Mouse (Mus musculus) colon, adult 2 months (tissue): ENCODE data around the gene C1rl. TPM values are rescaled to one million over a fixed set of nuclear protein-coding genes. Genes with fewer than 3 reads are reported as not detected.

Source experiments
- polyA plus RNA-seq: library from polyadenylated mRNA; depleted of rRNA; stranded (reverse); fragments of >200 nt; gene quantifications from 2 replicates; pipeline ENCODE4 v1.2.3, GENCODE M21; 2012; rRNA removed

The C1rl gene
- polyA plus RNA-seq = 0.87 and 1.7 TPM in 2 replicates

GRCm38 (mm10) chr6:124492842-124493561 is at the start of gene C1rl:
Gene C1rl (plus strand): TSS chr6:124493113.

GRCm38 (mm10) chr6:124464305-124465271 is 28.3 kb upstream of the C1rl start, which contains the start of gene Clstn3:
Gene Clstn3 (minus strand): TSS chr6:124464794.

GRCm38 (mm10) chr6:124512355-124512836 is 19.5 kb downstream of the C1rl start, which contains the start of gene C1ra:
Gene C1ra (plus strand): TSS chr6:124512405.

GRCm38 (mm10) chr6:124542284-124542683 is 49.4 kb downstream of the C1rl start, which contains the start of gene C1s1:
Gene C1s1 (minus strand): TSS chr6:124542359.

Other genes starting within 250 kb of the C1rl start
- 0.87 and 0.89 TPM in 2 replicates for gene Cd163, start 188.5 kb upstream of the C1rl start, polyA plus RNA-seq
- gene Pex5, start 78.0 kb upstream of the C1rl start, polyA plus RNA-seq = 29.9 and 31.3 TPM in 2 replicates
- 1.5 and 1.6 TPM in 2 replicates for gene Clstn3, start 28.3 kb upstream of the C1rl start, polyA plus RNA-seq
- gene C1ra, start 19.3 kb downstream of the C1rl start, polyA plus RNA-seq = 16.3 and 21.3 TPM in 2 replicates
- gene C1s1, start 49.2 kb downstream of the C1rl start, polyA plus RNA-seq = 25.9 and 28.2 TPM in 2 replicates
- gene C1rb, start 77.2 kb downstream of the C1rl start, polyA plus RNA-seq = not detected in 2 replicates
- not detected in 2 replicates for gene C1s2, start 143.0 kb downstream of the C1rl start, polyA plus RNA-seq
- 102 and 141 TPM in 2 replicates for gene Lpcat3, start 169.9 kb downstream of the C1rl start, polyA plus RNA-seq
- gene Emg1, start 219.1 kb downstream of the C1rl start, polyA plus RNA-seq = 36.9 and 39.0 TPM in 2 replicates
- gene Phb2, start 219.2 kb downstream of the C1rl start, polyA plus RNA-seq = 151 and 193 TPM in 2 replicates
- 22.8 and 27.5 TPM in 2 replicates for gene Ptpn6, start 245.6 kb downstream of the C1rl start, polyA plus RNA-seq
- 180 and 222 TPM in 2 replicates for gene Grcc10, start 248.3 kb downstream of the C1rl start, polyA plus RNA-seq